Mouse (Mus musculus) neutrophil, adult 5-6 weeks (primary cell): ENCODE results near the gene Gm10491. TPM values are rescaled to one million over a fixed set of nuclear protein-coding genes. Genes with fewer than 3 reads are reported as not detected.

Experiments used
- ATAC-seq: fragments of 151-379, 151-347 bp; 2 replicates; pipeline ENCODE4 v1.8.0; 2017; ENCODE audit warnings: mild to moderate bottlenecking, moderate TSS enrichment; ENCODE audit not compliant: insufficient number of reproducible peaks, poor library complexity, low FRiP score, severe bottlenecking; ENCODE audit errors: extremely low read depth
- total RNA-seq: library from RNA; stranded (forward); fragments of 200-1000 nt; gene quantifications from 2 replicates; pipeline ENCODE4 v1.2.3, GENCODE M21; 2017

Gm10491 gene
- total RNA-seq, 1 experiment from 2014 or later: not detected

DNA sequence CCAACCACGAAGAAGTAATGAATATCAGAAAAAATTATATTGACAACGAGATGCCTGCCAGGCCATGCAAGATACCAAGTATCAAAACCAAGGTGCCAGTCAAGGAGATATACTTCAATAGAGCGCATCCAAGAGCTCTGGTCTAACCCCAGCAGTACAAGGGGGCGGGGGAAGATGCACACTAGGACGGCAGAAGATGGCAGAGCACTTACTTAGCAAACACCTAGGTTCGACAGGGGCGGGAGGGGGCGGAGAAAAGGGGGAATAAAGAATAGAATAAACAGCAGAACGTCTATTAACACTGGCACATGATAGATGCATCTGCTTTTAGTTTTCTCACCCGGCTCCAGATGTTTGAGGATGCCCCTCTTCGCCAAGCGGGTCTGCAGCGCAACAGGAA, 9.4 kb downstream of the Gm10491 start:
- peak; percentile 28; the same call in 1 of the 2 replicates for ATAC-seq

DNA sequence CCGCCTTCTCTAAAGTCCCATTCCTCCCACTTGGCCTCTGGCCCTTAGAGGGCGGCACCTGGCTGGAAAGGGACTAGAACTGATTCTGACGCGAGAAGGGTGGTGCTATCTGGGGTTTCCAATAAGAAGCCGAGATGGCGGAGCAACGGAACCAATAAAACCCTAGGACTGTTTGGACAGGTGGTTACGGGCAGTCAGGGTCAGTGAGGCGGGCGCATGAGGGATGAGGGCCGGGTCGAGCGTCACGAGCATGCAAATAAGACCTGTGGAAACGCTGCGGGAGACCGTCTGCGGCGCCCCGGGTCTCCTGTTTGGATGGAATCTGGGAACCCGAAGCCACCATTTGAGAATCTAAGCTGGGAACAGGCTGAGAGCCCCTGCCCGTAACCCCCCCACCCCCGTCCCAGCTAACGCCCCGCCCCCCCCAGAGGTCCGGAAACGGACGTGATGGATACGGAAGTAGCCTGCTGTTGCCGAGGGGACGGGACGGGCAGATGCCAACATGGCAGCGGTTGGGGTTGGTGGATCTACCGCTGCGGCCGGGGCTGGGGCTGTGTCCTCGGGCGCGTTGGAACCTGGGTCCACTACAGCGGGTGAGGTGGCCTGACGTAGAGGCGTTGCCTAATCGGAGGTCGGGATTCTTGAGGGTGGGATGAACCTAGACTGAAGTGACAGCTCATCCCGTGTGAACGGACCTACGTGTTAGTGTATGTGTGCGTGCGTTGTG, 23.6 kb downstream of the Gm10491 start, which contains the start of gene Slc35a2:
TSS of gene Slc35a2 (plus strand) at position 188 of the 727 bp plus-strand sequence.
- ATAC-seq: peak; percentile 83

DNA sequence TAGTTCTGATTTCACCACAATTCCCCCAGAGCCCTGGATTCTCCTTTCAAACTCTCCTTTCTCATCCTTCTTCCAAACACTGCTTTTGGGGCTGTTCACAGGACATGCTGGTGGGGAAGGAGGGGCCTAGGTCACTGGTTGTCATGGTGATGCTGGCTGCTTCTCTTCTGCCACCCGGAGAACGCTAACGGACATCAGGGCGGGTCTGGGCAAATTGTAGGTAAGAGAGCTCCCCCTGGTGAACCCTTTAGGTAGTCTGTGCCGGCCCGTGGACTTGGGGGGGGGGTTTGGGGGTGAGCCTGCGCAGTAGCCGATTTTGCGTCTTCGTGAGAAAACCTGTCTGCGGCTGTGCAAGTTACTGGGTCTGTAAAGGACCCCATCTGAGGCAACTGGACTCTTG, 27.8 kb downstream of the Gm10491 start:
- peak; percentile 63 for ATAC-seq

DNA sequence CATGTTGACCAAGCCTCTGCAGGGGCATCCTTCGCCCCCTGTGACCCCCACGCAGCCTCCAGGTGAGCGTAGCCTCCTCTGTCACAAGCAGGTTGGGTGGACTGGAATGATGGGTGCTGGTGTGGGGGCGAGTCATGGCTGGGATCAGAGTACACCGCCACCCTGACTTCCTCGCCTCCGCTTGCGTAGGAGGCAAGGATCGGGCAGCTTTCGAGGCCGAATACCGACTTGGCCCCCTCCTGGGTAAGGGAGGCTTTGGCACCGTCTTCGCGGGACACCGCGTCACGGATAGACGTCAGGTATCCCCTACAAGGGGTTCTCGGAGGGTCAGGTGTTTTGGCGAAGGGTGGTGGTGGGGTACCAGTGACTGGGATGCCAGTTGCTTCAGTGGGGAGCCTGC, 29.1 kb downstream of the Gm10491 start:
- no peak for ATAC-seq

DNA sequence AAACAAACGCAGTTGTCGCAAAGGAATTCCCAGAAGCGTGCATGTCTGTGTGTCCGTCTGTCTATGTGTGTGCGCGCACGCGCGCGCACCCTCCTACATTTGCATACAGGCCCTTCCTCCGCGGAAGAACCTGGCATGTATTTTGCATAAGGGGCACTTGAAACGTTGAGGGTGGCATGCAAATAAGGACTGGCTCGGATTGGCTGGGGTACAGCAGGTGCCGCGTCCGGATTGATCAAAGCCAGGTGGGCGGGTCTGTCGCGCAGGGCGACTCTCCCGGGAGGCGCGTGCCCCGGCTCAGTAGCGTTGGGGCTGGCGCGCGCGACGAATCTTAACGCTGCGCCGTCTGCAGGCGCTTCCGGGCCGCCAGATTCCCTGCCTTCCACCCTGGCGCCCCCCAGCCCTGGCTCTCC, 29.6 kb downstream of the Gm10491 start, which contains the start of gene Pim2:
TSS of gene Pim2 (plus strand) at position 256 of the 413 bp plus-strand sequence.
- ATAC-seq: peak; percentile 91

DNA sequence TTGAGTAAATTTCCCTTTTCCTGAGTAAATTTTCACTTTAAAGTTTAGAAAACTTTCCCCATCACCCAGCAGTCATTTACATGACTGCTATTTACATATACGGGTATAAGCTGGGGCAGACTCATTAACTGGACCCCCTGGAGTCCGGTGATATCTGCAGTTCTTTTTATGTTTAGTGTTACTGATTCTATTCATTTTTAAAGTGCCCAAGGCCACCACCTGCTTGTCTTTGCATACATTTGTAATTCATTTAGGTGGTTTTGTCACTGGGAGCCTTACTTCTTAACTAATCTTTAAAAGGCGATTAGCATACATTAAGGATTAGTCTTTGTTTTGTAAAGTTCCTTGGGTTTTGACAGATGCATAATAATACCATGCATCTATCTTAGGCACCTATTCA, 37.8 kb downstream of the Gm10491 start:
- ATAC-seq: no peak

DNA sequence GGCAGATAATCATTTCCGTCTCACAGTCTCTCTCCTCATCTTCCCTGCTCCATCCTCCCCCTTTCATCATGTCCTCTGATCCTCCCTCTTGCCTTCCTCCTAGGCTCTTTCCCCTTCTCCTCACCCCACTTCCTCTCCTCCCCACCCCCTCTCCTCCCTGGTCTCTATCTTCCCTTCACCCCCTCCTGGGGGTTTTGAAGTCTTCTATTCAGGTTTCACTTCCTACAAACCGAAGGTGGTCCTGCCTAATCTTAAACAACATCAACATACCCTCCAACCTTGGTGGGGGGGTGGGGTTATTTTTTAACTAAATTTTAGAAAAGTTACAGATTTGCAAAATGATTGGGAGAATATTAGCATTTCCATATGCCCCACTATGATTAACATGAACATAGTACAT, 39.1 kb downstream of the Gm10491 start:
- no peak for ATAC-seq

DNA sequence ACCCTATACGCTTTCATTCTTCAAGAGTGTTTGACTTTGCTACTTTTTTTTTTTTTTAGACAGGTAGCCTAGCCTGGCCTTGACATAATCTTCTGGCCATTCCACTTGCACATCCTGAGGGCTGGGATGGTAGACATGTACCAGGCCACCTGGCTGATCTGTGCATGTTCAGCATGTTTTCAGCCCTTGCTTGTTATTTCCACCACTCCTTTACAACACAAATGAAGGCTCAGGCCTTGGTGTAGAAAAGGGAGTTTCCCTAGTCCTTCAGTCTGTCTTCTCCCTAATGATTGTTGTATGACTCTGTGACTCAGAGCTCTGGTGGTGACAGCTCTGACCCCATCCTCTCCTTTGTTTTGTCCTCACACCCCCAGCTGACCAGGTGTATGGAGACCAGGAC, 40.5 kb downstream of the Gm10491 start:
- no peak for ATAC-seq

DNA sequence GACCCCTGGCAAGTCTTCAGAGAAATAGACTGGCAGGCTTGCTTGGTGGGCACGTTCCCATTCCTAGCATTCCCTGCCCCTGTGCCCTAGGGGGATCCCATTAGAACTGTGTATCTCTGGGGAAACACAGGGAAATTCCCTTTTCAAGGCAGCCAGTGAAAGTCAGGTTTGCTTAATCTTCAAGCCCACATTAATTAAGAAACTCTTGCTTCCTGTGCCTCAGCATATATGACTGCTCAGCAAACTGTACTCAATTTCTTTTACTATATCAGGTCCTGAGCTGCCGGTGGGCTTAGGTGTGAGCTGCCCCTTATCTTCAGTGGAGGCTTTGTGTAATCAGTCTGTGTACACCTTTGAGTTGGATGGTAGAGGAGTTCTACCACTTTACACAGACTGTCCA, 41.8 kb downstream of the Gm10491 start:
- no peak for ATAC-seq

DNA sequence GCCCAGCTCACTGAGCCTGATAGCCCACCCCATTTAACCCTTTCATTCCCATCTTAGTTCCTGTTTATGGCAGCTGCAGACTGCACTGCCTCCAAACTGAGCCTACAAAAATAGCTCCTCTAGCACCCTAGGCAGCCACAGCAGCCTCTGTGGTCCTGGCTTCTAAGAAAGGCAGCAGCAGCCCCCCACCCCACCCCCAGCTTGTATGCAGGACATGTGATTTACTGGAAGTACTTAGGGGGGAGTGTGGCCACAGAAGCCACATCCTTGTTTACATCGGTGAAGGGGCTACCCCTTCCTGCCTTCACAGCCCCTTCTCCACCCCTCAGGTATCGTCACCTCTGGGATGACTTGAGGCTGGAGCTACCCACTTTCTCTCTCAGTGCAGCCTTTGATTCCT, 42.3 kb downstream of the Gm10491 start:
- ATAC-seq: peak; percentile 23; the same call in 1 of the 2 replicates

DNA sequence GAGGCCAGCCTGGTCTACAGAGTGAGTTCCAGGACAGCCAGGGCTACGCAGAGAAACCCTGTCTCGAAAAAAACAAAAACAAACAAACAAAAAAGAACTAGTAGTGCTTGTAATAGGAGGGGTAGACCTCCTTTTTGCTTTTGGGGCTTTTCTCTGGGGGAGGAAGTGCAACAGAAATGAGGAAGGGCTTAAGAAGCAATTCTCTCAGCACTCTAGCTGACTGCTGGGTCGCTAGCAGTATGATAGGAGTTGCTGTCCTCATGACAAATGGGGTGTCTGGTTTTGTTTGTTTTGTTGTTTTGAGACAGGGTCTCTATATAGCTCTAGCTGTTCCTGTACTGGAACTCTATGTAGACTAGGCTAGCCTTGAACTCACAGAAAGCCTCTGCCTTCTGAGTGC, 43.1 kb downstream of the Gm10491 start:
- ATAC-seq: peak; percentile 46; the same call in 1 of the 2 replicates

DNA sequence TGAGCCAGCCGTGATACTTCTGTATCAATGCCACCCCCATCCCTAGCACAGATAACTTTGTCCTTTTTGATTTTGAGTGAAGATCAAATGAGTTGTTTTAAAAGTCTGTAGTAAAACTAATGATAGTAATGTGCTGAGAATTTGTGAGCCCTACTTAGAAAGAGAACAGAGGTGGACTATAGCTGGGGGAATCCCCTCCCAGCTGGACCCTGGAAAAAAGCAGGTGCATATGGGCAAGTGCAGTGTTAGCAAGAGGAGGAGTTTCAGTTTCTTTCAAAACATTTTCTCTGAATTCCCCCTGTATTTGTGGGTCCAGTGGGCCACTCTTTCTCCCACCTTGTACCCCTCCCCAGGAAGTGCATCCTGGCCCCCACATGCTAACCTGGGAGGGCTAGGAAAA, 44.5 kb downstream of the Gm10491 start:
- ATAC-seq: no peak

DNA sequence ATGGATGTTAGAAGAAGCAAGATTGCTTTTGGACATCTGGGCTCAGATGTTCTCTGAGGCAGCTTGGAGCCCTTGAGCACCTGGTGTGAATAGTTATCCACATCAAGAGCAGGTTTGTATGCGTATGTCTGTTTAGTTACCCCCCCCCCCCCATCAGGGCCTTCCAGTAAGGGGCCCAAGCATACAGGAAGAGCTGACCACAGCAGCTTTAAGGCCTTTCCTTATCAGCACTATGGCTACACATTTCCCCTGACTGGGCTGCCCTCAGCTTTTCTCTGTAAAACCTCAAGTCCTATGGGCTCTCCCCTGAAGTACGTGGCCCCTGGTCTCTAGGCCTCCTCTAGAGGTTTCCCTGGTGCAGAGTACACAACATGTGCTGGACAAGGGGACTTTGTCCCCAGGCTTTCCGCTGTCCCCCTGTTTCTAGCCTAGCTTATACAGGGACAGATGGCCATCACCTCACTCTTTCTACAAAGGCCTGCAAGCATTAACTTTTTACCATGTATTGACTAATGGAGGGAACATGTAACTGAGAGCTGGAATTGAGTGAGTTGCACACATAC, 48.4 kb downstream of the Gm10491 start:
- no peak for ATAC-seq

Other genes starting within 250 kb of the Gm10491 start
- gene Plp2, start 236.4 kb downstream of the Gm10491 start, total RNA-seq: 137 and 138 TPM in 2 replicates
- 1.4 TPM in 1 of 2 replicates, not detected in the other for gene Magix, start 226.6 kb downstream of the Gm10491 start, total RNA-seq
- 67.2 and 69.5 TPM in 2 replicates for gene Gpkow, start 210.7 kb downstream of the Gm10491 start, total RNA-seq
- 80.8 and 86.0 TPM in 2 replicates for gene Wdr45, start 193.5 kb downstream of the Gm10491 start, total RNA-seq
- gene Gm45208, start 185.6 kb downstream of the Gm10491 start, total RNA-seq: 3.0 TPM in 1 of 2 replicates, not detected in the other
- gene Praf2, start 179.4 kb downstream of the Gm10491 start, total RNA-seq: 4.4 and 7.1 TPM in 2 replicates
- gene Ccdc120, start 156.9 kb downstream of the Gm10491 start, total RNA-seq: 2.7 TPM in 1 of 2 replicates, not detected in the other
- gene Tfe3, start 145.3 kb downstream of the Gm10491 start, total RNA-seq: 30.7 and 40.0 TPM in 2 replicates
- 261 and 293 TPM in 2 replicates for gene Gripap1, start 118.1 kb downstream of the Gm10491 start, total RNA-seq
- gene Kcnd1, start 85.5 kb downstream of the Gm10491 start, total RNA-seq: 2.2 and 2.6 TPM in 2 replicates
- 200 and 206 TPM in 2 replicates for gene Otud5, start 66.5 kb downstream of the Gm10491 start, total RNA-seq
- 9.3 and 9.5 TPM in 2 replicates for gene Pim2, start 29.6 kb downstream of the Gm10491 start, total RNA-seq
- 23.4 and 25.0 TPM in 2 replicates for gene Slc35a2, start 23.8 kb downstream of the Gm10491 start, total RNA-seq
- 190 and 213 TPM in 2 replicates for gene Pqbp1, start 8.6 kb downstream of the Gm10491 start, total RNA-seq
- 33.0 and 43.4 TPM in 2 replicates for gene Timm17b, start 8.5 kb downstream of the Gm10491 start, total RNA-seq
- 1.9 TPM in 1 of 2 replicates, not detected in the other for gene Gm10490, start 1.7 kb upstream of the Gm10491 start, total RNA-seq
- not detected in 2 replicates for gene Pcsk1n, start 12.0 kb upstream of the Gm10491 start, total RNA-seq
- gene Eras, start 20.8 kb upstream of the Gm10491 start, total RNA-seq: not detected in 2 replicates
- gene Hdac6, start 40.1 kb upstream of the Gm10491 start, total RNA-seq: 6.4 and 9.7 TPM in 2 replicates
- gene Gata1, start 70.2 kb upstream of the Gm10491 start, total RNA-seq: 1.4 and 2.0 TPM in 2 replicates
- not detected in 2 replicates for gene Glod5, start 110.7 kb upstream of the Gm10491 start, total RNA-seq
- 19.5 and 22.6 TPM in 2 replicates for gene Suv39h1, start 166.9 kb upstream of the Gm10491 start, total RNA-seq
- 179 and 193 TPM in 2 replicates for gene Was, start 182.7 kb upstream of the Gm10491 start, total RNA-seq
- gene Wdr13, start 225.1 kb upstream of the Gm10491 start, total RNA-seq: 55.2 and 56.3 TPM in 2 replicates
- gene Rbm3, start 238.0 kb upstream of the Gm10491 start, total RNA-seq: 390 and 446 TPM in 2 replicates